Mouse (Mus musculus) right cerebral cortex, postnatal 36 days (tissue): ENCODE data around the gene Kctd15.
A peak's percentile ranks its signal among the peaks of the same experiment; 100 is the strongest.

Experiments used
- DNase-seq, 2 experiments: peaks; one replicate each; pipeline ENCODE4 v3.0.0; 2022; ENCODE audit warnings: low spot score in 2 of 2, mixed read lengths in 1 of 2

Gene Kctd15

GRCm38 (mm10) chr7:34667874-34668273, 11.3 kb upstream of the Kctd15 start:
- DNase-seq = no peak

DNA sequence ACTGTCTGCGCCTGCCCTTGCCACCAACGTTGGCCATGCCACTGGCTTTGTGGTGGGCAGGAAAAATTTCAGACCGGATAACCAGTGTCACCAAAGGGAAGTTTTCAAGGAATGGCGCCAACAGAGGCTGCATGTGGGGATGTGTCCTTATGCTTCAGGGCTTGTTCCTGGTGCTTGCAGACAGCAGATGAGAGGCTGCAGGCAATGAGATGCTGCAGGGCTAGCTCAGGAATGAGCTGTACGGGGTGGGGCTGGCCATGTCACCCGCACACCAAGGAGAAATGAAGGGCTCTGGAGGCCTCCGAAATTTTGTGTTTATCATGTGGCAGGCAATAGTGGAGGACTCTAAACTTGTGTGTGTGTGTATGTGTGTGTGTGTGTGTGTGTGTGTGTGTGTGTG, 6.6 kb upstream of the Kctd15 start:
- DNase-seq = no peak

DNA sequence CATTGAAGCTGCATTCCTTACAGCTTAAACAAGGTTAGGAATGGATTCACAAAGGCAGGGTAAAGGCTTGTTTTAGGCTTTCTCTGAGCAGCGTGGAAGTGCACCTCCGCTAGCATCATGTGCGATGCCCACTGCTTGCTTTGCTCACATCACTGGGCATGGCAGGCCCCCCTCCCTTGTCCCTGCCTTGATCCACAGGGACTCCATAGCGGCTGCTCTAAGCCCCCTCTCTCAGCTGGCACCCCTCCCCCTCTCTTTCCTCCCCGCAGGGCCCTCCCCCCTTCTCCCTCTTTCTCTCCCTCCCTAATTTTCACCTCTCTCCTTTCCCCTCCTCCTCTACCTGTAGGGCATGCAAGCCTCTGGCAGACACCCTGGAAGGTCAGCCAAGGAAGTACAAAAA, 5.7 kb upstream of the Kctd15 start:
- no peak for DNase-seq

- DNase-seq = no peak
Measured at GRCm38 (mm10) chr7:34659386-34660085, 3.0 kb upstream of the Kctd15 start.

GRCm38 (mm10) chr7:34655086-34655839, 1.3 kb downstream of the Kctd15 start:
- DNase-seq = peak; percentile 69 to 74

DNA sequence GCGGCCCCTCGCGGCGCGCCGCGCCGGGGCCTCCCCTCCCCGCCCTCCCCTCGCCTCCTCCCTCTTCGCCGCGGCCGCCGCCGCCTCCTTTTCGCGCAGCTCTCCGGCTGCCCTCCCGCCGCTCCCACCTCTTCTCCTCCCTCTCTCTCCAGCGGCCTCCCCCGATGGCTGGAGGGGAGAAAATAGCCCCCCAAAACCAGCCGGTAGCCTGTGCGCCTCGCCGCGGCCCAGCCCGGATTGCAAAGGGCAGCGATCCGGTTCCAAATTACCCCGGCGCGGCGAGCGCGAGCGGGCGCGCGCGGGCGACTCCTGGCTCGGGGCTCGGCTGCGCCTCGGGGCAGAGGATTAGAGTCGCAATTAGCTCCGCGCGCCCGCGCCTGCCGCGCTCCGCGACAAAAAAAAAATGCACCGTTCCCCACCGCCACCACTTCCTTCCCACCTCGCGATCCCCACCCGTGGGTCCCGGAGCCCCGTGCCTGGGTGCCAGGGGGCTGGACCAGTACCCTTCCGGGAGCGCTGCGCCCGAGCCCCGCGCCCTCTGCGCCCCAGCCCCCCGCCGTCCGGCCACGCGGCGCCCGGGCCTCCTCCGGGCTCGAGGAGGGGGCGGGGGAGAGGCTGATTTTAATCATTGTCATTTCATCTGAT, 2.0 kb downstream of the Kctd15 start:
- DNase-seq = no peak

- DNase-seq = no peak
Measured at GRCm38 (mm10) chr7:34653731-34654440, 2.6 kb downstream of the Kctd15 start.

DNA sequence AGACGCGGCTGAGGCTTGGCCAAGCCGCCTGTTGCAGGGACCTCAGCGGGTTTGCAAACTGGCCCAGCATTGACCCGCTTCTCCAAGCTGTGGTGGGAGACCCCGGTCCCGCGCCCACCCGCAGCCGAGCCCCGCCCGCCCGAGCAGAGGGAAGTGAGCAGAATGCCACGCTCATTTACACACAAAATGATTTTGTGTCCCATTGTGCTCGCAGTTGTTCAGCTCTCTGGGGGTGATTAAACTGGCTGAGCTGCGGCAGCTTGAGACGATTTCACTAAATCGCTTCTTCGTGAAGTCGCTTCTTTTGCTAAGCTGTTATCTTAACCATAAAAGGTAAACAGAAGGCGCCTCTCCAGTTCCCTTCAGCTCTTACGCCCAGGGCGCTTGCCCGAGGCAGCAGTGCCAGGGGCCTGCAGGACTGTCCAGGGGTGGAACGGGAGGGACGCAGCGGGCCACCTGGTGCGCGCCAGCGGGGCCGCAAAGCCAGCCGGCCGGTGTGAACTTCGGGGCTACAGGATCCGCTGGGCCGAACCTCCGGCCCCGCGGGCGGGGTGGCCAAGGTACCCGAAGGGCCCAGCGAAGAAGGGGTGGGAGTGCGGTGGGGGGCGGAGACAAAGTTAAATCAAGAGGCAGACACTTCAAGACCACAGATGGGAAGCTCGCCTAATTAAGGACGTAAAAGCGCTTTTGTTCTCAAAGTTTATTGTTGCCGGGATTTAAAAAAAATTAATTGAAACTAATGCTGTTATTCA, 3.6 kb downstream of the Kctd15 start:
- no peak for DNase-seq

- no peak for DNase-seq
Measured at GRCm38 (mm10) chr7:34651381-34651780, 5.2 kb downstream of the Kctd15 start.

- DNase-seq = no peak
Measured at GRCm38 (mm10) chr7:34647052-34647451, 9.5 kb downstream of the Kctd15 start.

- no peak for DNase-seq
Measured at GRCm38 (mm10) chr7:34646144-34646795, 10.3 kb downstream of the Kctd15 start.

DNA sequence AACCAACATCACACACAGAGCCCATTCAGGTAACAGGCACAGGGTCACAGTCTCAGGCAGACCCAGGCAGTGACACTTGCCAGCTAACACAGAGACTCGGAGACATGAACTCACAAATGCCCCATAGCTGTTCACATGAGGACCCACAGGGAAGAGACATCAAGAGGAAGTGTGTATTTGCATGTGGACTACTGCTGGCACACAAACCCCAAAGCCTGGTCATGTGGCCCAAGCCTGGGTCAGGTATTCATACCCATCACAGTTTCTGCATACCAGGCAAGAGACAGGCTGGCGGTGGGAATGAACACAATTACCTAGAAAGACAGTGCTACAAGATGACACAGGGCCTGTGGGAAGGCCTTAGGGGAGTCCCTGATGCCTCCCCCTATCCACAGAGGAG, 10.9 kb downstream of the Kctd15 start:
- no peak for DNase-seq

DNA sequence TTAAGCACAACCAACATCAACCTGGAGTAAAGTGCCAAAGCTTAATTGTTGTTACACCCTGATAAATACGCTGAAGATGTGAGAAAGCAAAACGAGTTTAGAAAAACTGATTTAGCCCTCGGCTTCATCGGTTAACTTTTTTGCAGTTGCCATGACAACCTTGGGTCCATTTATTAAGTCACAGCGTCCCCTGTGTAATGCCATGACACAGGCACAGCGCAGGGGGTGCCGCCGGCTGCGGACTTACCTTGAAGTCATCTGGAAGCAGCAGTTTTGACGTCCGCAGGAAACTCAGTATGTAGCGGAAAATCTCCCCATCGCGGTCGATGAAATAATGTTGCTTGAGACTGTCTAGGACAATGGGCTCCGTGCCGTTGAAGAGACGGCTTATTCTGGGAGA, 11.9 kb downstream of the Kctd15 start:
- DNase-seq = no peak

DNA sequence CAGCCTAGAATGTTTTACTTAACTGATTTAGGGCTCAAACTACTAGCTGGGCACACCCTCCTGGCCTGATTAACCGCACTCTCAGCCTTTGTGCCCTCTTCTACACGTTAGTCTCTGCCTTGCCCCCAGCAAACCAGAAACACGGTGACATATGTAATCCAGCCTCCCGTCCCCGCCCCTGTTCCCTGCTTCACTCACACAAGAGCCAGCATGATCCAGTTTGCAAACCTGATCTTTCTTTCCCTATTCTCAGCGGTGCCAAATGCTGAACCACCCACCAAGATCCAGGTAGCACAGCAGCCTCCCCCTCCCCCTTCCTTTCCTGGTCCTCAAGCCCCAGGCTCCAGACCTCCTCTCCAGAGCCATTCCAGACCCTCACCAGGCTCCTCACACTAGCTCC, 13.2 kb downstream of the Kctd15 start:
- DNase-seq = no peak

- DNase-seq = no peak
Measured at GRCm38 (mm10) chr7:34641968-34642367, 14.6 kb downstream of the Kctd15 start.

DNA sequence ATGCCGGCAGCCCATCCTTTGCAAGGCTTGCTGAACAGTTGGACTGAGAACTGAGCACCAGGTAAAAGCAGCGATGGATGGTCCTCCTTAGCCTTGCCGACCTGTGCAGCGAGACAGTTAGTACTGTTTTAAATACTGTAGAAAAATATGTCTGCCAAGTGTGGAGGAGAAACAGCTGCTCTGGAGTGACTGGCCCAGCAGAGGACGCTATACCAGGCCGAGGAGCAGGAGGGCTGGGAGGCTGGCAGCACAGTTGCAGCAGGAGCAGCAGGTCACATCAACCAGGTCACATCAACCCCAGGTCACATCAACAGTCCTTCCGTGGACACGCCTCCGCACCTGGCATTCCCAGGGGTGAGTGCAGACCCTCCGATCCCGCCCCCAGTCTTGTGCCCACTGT, 16.7 kb downstream of the Kctd15 start:
- no peak for DNase-seq

- DNase-seq = no peak
Measured at GRCm38 (mm10) chr7:34636661-34637060, 19.9 kb downstream of the Kctd15 start.

DNA sequence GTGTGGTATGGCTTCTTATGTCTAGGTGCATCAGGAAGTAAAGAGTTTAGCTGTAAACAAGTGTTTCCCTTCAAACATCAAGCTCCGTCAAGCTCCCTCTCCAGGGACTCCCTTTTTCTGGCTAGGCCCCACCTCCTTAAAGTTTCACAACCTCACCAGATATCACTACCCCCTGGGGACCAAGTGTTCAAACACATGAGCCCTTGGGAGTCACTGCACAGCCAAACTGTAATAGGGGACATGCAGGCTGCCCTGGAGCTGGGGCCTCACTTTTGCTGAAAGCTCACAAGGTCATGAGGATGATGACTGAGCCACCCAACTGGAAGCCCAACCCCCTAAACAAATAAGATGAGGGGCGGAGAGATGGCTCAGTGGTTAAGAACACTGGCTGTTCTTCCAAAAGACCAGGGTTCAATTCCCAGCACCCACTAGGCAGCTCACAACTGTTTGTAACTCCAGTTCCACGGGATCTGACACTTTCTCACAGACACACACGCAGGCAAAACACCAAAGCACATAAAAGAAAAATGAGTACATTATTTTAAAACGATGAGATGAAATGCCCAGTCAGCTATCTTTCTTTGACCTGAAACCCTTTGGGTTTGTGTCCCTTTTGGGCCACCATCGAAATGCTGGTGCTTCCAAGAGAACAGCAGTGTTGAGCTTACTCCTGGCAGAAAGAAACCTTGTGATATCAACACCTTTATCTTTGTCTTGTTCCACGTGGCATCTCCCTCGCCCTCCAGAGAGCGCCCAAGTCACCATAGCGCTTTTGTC, 23.4 kb downstream of the Kctd15 start:
- no peak for DNase-seq

GRCm38 (mm10) chr7:34630211-34631085, 26.1 kb downstream of the Kctd15 start:
- DNase-seq = peak in 1 of 2 experiments; percentile 42
